Mouse (Mus musculus) lung, postnatal 36 days (tissue): Measurements from ENCODE around the gene Cdpf1.
A peak's percentile ranks its signal among the peaks of the same experiment; 100 is the strongest.

Experiments used
- DNase-seq: peaks from one replicate; pipeline ENCODE4 v3.0.0; 2022; ENCODE audit warnings: mixed read lengths

Gene Cdpf1

GRCm38 (mm10) chr15:85811535-85812277 is at the start of gene Cdpf1:
Gene Cdpf1, minus strand, starts transcription at chr15:85811697.
- peak; percentile 99 for DNase-seq

GRCm38 (mm10) chr15:85859490-85860031 is 48.1 kb upstream of the Cdpf1 start, which contains the start of gene Gtse1:
Gene Gtse1, plus strand, starts transcription at chr15:85859745.
- peak; percentile 99 for DNase-seq

- no peak for DNase-seq
Observed at GRCm38 (mm10) chr15:85858980-85859489, 47.5 kb upstream of the Cdpf1 start.

GRCm38 (mm10) chr15:85851656-85852392 is 40.3 kb upstream of the Cdpf1 start:
- DNase-seq, result no peak

GRCm38 (mm10) chr15:85845071-85845470 is 33.6 kb upstream of the Cdpf1 start:
- no peak for DNase-seq

GRCm38 (mm10) chr15:85841796-85842360 is 30.4 kb upstream of the Cdpf1 start:
- DNase-seq, result no peak

GRCm38 (mm10) chr15:85840983-85841382 is 29.5 kb upstream of the Cdpf1 start:
- peak; percentile 30 for DNase-seq

GRCm38 (mm10) chr15:85836887-85837286 is 25.4 kb upstream of the Cdpf1 start:
- DNase-seq, result no peak

GRCm38 (mm10) chr15:85835335-85835734 is 23.8 kb upstream of the Cdpf1 start:
- peak; percentile 28 for DNase-seq

GRCm38 (mm10) chr15:85832599-85832998 is 21.1 kb upstream of the Cdpf1 start:
- no peak for DNase-seq

- DNase-seq, result peak; percentile 95
Observed at GRCm38 (mm10) chr15:85831954-85832590, 20.6 kb upstream of the Cdpf1 start, which contains the start of gene Ttc38. Gene Ttc38, plus strand, starts transcription at chr15:85832306.

GRCm38 (mm10) chr15:85829470-85829869 is 18.0 kb upstream of the Cdpf1 start:
- DNase-seq, result no peak

- DNase-seq, result peak; percentile 44
Observed at GRCm38 (mm10) chr15:85828071-85828470, 16.6 kb upstream of the Cdpf1 start.

GRCm38 (mm10) chr15:85826676-85827075 is 15.2 kb upstream of the Cdpf1 start:
- no peak for DNase-seq

- DNase-seq, result peak; percentile 26
Observed at GRCm38 (mm10) chr15:85822011-85822359, 10.5 kb upstream of the Cdpf1 start.

GRCm38 (mm10) chr15:85821203-85822010 is 9.9 kb upstream of the Cdpf1 start, which contains the start of gene Pkdrej:
Gene Pkdrej, minus strand, starts transcription at chr15:85821734.
- DNase-seq, result no peak

- DNase-seq, result no peak
Observed at GRCm38 (mm10) chr15:85813428-85813827, 1.9 kb upstream of the Cdpf1 start.

- DNase-seq, result peak; percentile 76
Observed at GRCm38 (mm10) chr15:85810806-85811521, 533 bp downstream of the Cdpf1 start.

- DNase-seq, result no peak
Observed at GRCm38 (mm10) chr15:85810462-85810805, 1.1 kb downstream of the Cdpf1 start.

GRCm38 (mm10) chr15:85809091-85809490 is 2.4 kb downstream of the Cdpf1 start:
- DNase-seq, result no peak

- DNase-seq, result no peak
Observed at GRCm38 (mm10) chr15:85808434-85808833, 3.1 kb downstream of the Cdpf1 start.
